Mouse (Mus musculus) ES-Bruce4 (cell line): ENCODE measurements around the gene Pop7.

Experiments used
- CTCF ChIP-seq: IDR thresholded peaks from one replicate; pipeline ENCODE4 v1.8.1; 2011; ENCODE audit warnings: low read depth, low read length
- POLR2A ChIP-seq: IDR thresholded peaks from one replicate; pipeline ENCODE4 v1.8.1; 2011; ENCODE audit warnings: low read length; ENCODE audit not compliant: insufficient read depth

- TF ChIP-seq POLR2A (no peak), CTCF (no peak)
Measured at GRCm38 (mm10) chr5:137522711-137523110, 20.4 kb upstream of the Pop7 start.
